Mouse (Mus musculus): ENCODE data around the gene Pno1.

Pno1 gene

GRCm38 (mm10) chr11:17180753-17181152 lies 30.6 kb downstream of the Pno1 start:
- DNase-seq (ENCODE audit: low read depth, low spot score), result no peak

DNA sequence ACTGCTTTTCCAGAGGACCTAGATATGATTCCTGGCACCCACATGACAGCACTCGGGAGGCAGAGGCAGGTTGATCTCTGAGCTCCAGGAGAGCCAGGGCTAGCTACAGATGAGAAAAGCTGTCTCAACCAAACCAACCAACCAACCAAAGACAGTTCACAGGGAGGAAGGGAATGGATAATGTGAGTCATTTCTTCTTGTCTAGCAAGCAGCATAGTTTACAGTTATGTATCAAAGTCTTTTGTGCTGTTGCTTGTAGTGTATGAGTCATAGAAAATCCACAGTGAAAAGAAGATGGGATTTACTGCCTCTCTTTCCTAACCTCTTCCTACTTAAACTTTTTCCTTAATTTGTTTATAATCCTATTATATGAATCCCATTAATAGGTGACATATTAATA lies 34.7 kb downstream of the Pno1 start:
- no peak for DNase-seq (ENCODE audit: low read depth, low spot score)

DNA sequence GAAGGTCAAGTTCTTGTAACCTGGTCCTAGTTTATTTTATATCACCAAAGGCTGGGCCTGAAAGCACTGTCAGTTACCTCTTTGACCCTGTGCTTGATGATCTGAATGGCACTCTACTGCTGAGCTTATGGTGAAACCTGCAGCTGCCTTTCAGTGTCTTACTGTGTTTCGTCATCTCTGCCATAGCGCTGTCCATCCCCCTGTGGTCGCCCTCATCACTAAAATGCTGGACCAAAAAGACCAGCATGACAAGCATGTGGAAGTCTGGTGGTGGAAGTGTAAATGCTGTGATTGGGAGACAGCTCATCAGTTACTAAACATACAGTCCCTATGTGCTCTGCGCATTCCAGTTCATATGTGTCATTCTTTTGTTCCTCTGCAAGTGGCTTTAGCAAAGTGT lies 39.1 kb downstream of the Pno1 start:
- DNase-seq (ENCODE audit: low read depth, low spot score), result no peak

DNA sequence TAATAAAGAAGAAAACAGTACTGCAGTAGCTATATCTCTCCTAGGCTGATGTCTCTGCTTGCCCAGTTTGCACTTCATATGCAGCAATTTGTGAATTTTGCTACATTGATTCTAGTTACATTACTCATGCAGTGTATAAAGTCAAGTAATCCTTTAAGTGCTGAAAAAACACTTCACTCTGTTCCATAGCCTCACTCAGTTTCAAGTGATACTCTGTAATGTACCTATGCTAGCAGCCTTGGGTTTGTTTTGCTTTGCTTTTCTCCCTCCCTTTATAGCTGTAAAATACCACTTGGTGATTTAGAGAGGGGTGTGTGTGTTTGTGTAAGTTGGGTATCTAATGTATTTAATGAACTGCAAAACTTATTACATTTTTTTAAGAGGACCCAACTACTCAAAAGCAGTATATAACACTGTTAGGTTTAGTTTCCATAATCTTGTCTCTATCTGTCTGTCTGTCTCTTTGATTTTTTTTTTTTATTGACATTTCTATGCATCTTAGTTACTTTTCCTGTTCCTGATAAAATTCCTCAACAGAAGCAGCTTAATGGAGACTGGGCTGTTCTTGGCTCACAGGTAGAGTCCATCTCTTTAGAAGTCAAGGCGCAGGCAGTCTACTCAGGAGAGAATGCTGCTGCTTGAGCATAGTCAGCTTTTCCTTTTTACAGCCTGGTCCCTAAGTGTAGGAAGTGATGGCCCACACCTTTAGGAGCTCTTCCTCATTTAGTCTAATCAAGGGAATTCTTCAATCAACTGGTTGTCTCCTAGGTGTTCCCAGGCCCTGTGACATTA lies 40.2 kb downstream of the Pno1 start:
- DNase-seq (ENCODE audit: low read depth, low spot score), result no peak

GRCm38 (mm10) chr11:17169262-17169661 lies 42.1 kb downstream of the Pno1 start:
- no peak for DNase-seq (ENCODE audit: low read depth, low spot score)

DNA sequence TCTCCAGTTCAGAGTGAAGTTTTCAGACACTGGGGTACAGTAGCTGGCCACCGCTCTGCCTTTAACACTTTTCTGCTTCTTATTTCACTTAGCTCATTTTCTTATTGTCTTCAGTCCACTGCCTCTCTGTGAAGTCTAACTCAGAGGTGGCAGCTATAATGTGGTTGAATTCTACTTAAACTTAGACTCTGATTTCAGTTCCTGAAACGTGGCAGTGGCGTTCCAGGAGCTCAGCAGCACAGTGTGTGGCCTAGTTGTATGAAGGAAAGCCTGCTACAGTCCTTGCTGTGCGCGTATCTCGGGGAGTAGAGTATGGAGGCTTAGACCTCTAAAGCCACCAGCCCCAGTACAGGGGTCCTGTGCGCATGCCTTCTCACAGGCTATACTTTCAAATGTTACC lies 44.7 kb downstream of the Pno1 start:
- no peak for DNase-seq (ENCODE audit: low read depth, low spot score)

DNA sequence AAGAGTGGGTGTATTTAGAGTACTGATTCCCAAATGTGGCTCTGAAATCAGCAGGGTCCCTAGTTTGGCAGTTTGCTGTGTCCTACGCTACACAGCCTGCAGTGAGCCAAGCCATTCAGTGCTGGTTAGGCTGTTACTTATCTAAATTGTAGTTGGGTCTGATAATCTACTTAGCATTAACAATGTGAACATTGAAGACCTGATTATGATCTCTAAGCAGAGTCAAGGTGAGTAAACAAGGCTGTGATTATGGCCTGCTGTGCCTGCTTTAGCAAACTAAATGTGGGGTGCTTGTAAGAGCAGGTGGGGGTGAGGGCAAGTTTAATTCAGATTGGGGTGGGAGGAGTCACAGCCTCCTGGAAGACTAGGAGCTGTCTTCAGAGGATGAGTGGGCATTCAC lies 47.4 kb downstream of the Pno1 start:
- no peak for DNase-seq (ENCODE audit: low read depth, low spot score)

DNA sequence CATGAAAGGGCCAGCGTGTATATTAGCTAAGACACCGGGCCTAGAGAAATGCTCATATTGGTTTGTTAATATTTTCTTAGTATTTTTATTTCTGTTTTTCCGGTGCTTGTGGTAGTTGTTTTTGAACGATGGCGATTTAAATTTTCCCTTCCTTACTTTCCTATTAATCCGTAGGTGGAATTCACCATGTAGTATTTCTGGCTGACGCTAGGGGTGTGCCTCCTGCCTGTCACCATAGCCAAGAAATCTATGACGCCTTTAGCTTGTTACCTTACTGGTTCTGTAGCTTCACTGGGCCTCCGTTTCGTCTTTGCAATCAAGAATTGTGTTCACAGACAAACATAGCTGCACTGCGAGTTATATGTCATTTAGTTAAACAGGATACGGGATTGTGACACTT lies 51.1 kb downstream of the Pno1 start:
- peak; percentile 71 for DNase-seq (ENCODE audit: low read depth, low spot score)

GRCm38 (mm10) chr11:17159738-17160241 lies 51.6 kb downstream of the Pno1 start:
- DNase-seq (ENCODE audit: low read depth, low spot score), result peak; percentile 77

- peak; percentile 98 for DNase-seq (ENCODE audit: low read depth, low spot score)
These were observed 52.3 kb downstream of the Pno1 start, which contains the start of gene Ppp3r1 for GRCm38 (mm10) chr11:17158858-17159737. Gene Ppp3r1 (plus strand): TSS chr11:17159263.
